Mouse (Mus musculus): ENCODE data around the gene Shisal1.

Gene Shisal1

DNA sequence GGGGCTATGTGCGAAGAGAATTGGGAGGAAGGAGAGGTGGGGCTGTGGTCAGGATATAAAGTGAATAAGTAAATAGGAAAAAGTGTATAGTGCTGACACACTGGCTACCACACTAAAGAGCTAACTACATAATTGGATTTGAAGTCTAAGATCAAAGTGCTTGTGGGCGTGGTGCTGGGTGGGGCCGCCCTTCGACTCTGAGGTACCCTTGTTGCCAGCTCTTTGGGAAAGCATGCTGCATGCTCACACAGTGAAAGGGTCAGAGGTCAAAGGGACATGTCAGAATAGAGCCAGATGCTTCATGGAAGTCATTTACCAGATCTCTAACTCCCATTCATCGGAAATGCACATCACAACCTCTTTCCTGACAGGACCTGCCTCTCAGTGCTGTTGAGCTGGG, 74.1 kb downstream of the Shisal1 start:
- WGBS: 75% methylated on average over 5 of the region's 5 CpGs

DNA sequence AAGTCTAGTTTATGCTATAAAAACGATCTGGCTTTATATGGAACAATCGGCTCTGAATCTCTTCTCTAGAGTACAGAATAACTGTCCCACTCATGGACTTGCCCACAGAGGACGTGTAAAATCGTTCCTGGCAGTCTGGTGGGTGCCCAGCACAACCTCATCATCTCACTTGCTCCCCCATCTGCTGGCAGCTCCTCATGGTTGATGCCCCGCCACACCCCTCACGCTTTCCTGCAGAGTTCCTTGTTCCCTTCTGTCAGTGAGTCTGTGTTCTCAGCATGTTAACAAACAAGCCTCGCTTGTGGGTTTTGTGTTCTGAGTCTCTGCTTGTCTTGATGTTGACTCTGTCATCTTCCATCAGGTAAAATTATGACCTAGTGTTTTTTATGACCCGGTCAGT, 79.5 kb downstream of the Shisal1 start:
- WGBS: 55% methylated on average over 8 of the region's 8 CpGs

DNA sequence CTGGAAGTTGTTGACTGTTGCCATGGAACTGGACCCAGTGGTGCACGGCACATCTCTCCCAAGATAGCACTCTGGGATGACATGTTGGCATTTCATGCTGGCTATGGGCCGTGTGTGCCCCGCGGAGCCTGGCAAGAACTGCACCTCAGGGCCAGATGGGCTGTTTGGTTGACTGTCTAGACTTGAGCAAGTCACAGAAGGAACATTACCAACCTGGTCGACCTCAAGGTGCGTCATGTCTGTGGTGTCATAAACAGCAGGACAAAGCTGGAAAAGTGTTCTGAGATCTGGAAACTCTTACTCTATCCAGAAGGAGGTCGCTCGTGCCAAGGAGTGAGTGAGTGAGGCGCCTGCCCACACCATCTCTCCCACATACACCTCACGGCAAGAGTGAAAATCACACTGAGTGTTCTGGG, 80.3 kb downstream of the Shisal1 start:
- WGBS: 55% methylated on average over 10 of the region's 10 CpGs

DNA sequence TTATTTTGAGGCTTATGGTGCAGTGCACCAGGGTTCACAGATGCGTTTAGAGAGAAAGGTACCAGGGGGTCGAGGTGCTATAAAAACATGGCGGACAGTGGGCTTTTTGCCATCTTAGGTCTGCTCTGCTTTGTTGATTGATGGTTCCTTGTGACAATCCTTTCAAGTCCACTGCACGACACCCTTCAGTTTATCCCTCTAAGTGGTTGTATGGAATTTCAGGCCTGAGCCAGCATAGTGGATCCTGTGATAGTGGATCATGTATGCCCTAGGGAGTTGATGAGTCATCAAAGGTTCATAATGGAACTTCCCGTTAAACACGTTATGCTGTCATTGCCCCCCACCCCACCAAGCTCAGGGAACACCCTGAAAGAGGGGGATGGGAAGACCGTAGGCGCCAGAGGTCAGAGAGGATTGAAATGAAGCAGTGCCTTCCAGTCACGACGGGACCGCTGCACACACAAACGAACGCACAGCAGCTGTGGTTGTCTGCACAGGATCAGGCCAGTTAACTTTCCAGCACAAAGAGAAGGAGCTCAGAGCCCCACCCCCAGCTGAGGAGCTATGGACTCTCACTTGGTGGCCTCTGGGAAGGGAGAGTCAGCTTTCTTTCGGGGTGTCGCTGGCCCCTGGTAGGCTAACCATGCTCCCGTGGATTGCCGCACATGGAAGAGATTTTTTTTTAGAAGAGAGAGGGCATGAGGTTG, 81.1 kb downstream of the Shisal1 start:
- WGBS: 63% methylated on average over 17 of the region's 17 CpGs

DNA sequence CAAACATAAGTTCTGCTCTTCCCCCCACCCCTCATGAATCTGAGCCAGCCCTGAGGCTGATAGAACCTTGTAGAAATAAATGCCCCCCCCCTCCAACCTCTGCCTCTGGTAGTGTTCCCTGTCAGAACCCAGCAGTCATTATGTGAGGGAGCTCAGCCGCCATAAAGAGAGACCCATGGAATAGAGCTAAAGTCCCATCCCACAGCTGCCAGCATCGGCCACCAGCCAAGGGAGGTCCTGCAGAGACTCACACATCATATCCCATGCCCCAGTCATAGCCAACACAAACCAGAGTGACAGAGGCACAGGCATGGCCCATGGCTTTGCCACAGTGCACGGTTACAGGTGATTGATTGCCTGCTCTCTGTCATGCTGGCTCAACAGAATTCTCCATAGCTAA, 82.2 kb downstream of the Shisal1 start:
- WGBS: 85% methylated on average over 3 of the region's 3 CpGs

DNA sequence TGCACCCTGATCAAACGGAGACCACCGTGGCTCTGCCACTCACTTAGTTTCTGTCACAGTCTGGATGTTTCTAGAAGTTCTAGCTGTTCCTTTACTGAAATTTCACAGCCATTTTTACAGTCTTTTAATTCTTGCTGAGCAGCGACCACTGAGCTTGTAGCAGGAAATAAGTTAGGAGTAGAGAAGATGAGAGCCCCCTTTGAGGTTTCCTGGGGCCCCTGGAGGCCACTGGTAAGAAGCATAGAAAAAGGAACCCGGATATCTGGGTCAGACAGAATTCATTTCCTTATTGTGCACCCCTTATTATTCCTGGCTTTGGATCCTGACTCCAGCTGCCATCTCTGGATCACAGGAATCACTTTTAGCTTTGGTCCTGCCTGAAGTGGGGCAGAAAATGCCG, 91.8 kb downstream of the Shisal1 start:
- WGBS: 70% methylated on average over 5 of the region's 5 CpGs

DNA sequence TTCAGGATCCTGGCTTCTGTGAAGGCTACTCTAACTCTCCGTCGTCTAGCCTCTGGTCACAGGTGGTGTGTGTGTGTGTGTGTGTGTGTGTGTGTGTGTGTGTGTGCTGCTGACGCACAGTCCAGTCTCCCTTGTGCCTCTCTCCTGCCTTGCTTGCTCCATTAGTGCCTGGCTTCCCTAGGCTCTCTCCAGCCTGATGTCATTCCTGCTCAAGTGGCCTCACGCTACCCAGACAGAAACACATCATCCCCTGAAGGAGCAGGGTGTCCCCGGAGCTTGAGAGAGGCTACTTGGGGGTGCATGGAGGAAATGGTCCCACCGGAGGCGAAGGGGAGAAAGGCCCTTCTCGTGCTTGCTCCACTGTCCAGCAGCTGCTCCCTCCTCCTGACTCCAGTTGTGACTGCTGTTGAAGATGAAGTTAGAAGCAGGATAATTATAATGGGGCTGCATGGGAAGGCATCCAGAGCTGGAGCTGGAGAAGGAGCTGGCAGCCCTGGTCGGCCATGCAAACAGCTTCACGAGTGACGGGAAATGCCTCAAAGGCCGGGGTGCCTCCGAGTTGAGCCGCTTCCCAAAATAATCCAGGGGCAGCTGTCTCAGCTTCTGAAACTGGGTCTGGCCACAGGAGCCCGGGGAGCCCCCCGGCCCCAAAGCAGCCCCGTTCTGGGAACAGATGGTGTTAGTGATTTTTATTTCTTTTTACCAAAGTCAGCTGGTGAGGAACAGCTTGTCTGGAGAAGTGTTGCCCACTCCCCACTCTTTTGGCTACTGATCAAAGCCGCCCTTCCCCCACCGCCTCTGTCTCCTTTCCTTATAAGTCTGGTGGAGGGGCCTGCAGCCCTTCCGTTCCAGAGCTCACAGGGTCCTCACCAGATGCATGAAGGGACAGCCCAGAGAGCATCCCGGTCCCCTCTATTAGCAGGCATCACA, 94.7 kb downstream of the Shisal1 start:
- 39% methylated on average over 21 of the region's 21 CpGs for WGBS

DNA sequence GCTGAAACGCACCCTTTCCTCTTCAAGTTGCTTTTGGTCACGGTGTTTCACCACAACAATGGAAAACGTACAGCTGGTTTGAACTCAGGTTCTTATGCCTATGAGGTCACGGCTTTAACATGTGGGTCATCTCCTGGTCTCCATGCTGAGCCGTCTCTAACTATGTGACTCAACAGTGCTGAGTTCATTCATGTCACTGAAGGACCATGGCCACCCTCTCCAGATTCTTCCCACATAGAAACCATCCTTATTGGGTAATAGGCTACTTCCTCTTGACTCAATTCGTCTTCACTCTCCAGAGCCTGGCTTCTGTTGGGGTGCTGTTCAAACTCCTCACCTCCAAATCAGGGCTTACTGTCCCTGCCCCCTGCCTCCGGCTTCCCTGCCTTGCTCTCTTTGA, 95.6 kb downstream of the Shisal1 start:
- WGBS: 89% methylated on average over 7 of the region's 7 CpGs

DNA sequence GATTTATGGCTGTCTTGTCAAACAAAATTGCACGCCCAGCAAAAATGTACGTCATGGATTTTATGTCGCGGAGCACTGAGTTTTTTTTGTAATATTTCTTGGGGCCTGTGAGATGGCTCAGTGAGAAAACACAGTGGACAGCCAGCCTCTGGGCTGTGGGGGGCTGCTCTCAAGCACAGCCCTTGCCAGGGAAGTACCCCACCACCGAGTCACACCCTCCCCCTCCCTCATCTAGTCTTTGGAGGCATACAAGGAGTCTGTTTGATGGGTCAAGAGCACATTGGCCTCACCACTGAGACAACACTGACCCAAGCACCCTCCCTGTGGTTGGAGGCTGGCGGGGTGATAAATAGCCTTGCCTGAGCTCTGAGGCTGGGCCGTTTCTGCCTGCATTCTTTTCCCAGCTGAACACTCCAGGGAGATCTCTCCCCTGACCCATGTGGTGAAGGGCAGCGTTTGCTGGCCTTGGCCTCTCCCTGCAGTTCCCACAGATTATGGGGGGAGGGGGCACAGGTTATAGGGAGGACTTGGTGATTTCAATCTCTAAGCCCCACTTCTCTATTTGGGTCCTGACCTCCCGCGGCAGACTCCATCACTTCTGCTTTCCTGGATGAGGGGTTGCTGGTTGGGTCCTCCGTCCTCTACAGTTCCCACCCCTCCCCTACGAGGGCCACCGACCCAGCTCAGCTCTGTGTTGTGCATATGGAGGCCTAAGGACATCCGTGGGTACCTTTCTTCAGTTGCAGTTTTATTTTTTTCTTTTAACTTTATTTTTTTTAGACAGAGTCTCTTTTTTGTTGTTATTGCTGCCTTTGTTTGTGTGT, 96.8 kb downstream of the Shisal1 start:
- WGBS: 81% methylated on average over 14 of the region's 14 CpGs

DNA sequence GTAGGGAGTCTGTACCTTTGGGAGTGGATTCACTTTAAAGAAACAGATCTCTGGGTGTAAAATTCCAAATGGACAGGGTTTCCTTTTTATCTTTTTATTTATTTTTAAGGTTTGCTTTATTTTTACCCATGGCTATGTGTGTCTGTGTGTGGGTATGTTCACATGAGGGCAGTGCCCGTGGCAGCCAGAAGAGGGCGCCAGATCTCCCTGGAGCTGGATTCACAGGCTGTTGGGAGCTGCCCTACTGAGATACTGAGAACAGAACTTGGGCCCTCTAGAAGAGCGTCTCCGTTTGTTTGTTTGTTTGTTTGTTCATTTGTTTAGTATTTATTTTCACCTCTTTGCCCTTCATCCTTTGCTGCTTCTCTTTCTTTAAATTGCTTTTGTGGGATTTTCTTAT, 98.1 kb downstream of the Shisal1 start:
- 95% methylated on average over 4 of the region's 4 CpGs for WGBS

DNA sequence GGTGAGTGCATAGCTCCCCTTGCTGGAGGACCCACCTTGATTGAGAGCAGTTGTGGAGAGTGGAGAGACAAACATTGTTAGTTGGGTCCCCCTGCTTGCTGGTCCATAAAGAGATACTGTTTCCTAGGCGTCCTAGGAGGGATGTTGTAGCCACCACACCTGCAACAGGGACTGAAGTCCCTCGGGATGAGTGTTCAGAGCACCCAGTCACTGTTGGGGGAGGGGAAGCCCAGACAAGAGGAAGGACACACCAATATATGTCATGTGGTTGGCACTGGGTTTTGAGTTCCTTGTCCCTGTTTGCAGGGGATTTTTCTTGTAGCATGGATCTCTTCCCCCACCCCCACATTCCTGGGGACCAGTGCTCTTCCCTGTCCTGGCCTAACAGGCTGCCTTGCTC, 106.0 kb downstream of the Shisal1 start:
- 75% methylated on average over 2 of the region's 2 CpGs for WGBS

DNA sequence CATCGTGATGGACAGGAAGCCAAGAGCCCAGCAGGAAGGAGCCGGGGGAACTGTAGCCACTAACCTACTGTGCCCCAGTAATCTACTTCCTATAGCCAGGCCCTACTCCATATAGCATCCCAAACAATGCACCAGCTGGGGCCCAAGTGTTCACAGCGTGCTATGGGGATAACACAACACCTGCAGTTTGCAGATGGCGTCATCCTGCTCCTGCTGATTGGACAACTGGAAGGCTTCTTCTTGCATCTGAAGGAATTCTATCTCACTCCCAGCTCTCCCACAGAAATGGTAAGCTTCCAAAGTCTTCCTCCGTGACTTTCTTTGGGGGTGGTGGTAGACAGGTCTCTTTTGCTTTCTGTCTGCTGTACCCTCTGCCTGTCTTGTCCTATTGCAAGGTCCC, 109.3 kb downstream of the Shisal1 start:
- WGBS: 48% methylated on average over 5 of the region's 5 CpGs

DNA sequence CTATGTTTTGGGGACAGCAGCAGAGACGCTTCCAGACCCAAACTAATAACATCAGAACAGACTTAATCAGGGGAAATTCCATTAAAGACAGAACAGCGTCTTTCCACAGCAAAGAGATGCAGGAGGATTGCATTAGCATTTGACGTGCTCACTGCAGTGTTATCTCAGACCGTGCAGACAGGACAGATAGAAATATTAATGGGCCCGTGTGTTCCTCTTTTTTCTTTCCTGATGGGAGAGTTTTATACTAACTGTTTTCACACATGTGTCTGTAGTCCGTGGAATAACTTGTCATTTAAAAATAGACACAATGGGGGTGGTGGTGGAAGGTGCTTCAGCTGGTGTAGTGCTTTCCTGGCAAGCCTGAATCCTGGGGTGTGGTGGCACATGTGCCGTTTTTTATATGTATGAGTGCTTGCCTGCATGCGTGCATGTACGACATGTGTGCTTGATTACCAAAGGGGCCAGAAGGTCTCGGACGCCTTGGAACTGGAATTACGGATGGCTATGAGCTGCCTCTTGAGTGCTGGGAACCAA, 110.5 kb downstream of the Shisal1 start:
- 60% methylated on average over 12 of the region's 12 CpGs for WGBS

DNA sequence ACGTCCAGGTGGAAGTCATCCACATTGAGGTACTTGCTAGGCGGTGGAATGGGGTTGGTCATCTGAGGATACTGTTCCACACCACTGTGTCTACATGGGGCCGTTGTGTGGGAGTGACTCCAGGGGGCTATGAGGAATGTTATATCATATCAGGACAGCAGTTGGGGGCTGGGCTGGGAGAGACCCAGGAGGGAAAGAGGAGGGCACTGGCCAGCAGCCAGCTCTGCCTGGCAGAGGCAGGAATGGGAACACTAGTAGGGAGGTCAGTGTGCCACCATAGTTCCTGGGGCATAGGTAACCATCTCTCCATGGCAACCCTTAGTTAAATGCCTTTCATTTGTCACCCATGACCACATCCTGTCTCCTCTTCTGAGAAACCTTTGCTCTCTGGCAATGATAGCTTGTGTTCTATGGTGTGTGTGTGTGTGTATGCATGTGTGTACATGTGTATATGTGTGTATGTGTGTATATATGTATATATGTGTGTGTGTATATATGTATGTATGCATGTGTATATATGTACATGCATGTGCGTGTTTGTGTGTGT, 115.8 kb downstream of the Shisal1 start:
- WGBS: 98% methylated on average over 4 of the region's 4 CpGs

DNA sequence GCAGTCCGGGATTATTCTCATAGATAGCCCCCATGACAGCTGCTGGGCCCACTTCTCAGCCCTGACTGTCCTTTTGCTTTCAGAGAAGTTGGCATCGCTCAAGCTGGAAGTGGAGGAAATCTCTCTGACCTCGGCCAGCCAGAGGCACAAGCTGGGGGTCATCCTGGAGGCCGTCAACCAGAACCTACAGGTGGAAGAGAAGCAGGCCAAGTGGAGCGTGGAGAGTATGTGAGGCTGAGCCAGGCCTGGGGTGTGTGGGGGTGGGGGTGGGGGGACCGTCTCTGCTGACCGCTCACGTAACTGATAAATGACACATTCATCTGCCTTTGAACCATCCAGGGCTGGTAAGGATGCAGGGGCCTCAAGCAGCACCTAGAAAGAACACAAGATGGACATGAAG, 117.0 kb downstream of the Shisal1 start:
- 95% methylated on average over 8 of the region's 8 CpGs for WGBS
